Mouse (Mus musculus) spleen, adult 2 months (tissue): ENCODE results near the gene Rabep1.

Experiments used
- CTCF ChIP-seq: fragments of 200-500 bp; IDR thresholded peaks from 2 replicates; pipeline ENCODE4 v1.5.1; 2011; ENCODE audit warnings: mild to moderate bottlenecking, inconsistent platforms; ENCODE audit not compliant: insufficient read depth, insufficient read length, insufficient replicate concordance; ENCODE audit errors: extremely low read depth
- POLR2A ChIP-seq: fragments of 200-500 bp; IDR thresholded peaks from 2 replicates; pipeline ENCODE4 v1.6.1; 2011; ENCODE audit warnings: low read depth, low read length, inconsistent platforms

- no peak for TF ChIP-seq POLR2A
- TF ChIP-seq CTCF = no peak
These were observed 10.7 kb upstream of the Rabep1 start for GRCm38 (mm10) chr11:70833831-70834230.
